Mouse (Mus musculus): ENCODE measurements around the gene Lingo1. TPM values are rescaled to one million over a fixed set of nuclear protein-coding genes. Genes with fewer than 3 reads are reported as not detected.

Gene Lingo1
- total RNA-seq, 2 experiments from 2014 or later, result 0.47 to 0.82 TPM

DNA sequence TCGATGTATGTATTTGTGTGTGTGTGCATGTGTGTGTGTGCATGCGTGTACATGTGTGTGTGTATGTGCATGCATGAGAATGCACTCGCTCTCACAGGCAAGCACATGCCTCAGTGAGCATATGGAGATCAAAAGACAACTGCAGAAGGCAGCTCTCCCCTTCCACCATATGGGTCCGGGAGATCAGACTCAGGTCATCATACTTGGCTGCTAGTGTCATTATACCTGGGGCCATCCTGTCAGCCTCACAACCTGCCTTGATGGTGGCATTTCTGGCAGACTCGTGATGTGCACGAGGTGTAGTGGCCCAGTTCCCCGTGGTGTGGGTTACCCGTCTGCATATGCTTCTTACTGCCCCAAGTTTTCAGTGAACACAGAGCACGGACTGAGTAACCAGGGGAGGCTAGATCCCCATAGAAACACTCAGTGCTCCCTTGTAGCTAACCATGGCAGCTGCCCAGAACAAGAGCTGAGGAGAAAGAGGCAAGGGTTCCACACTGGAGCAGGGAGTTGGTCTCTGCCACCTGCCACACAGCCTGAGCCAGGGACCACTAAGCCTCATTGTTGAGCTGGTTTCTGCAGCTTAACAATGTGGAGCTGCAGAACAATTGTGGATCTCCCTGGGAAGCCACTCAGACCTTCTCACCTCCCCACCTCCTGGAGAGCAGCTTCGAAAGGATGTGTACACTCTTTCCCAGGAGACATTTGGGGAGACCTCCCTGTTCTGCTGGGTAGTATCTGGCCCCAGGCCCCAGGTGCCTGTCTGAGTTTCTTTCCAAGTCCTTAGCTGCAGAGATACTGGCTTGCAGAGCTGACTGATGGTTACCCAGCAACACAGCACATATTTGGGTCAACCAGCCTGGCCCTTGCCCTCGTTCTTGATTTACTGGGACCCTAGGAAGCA is 212.9 kb downstream of the Lingo1 start:
- no peak for DNase-seq

GRCm38 (mm10) chr9:56582628-56583027 is 213.6 kb downstream of the Lingo1 start:
- intact Hi-C loops (cut with DNase I; ENCODE audit: low total_unique reads), result no loop called here
- DNase-seq, result no peak

More for the DNA sequence above, 212.9 kb downstream of the Lingo1 start:
- intact Hi-C loops (cut with DNase I; ENCODE audit: low total_unique reads), result no loop called here

- intact Hi-C loops (cut with DNase I; ENCODE audit: low total_unique reads), result no loop called here
These were observed 214.6 kb downstream of the Lingo1 start for GRCm38 (mm10) chr9:56581700-56582099.

DNA sequence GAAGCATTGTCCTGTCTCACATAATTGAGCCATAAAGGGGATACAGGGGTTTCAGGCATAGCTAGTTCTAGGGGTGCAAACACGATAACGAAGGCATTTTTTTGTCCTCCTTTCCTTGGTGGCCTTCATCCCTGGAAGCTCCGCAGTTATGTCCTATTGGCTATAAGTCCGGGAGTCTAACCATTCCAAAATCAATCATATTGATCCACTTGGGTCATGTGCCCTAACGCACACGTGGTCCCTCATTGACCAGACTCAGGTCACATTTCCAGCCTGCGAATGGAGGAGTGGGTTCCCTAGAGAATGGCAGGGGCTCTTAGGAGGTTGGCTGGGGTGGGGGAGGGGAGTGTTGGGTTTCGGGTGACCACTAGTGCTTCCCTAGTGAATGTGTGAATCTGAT is 215.3 kb downstream of the Lingo1 start:
- intact Hi-C loops (cut with DNase I; ENCODE audit: low total_unique reads), result no loop called here
- no peak for DNase-seq

More at GRCm38 (mm10) chr9:56581700-56582099, 214.6 kb downstream of the Lingo1 start:
- DNase-seq, result no peak

GRCm38 (mm10) chr9:56580101-56580500 is 216.2 kb downstream of the Lingo1 start:
- DNase-seq, result no peak
- intact Hi-C loops (cut with DNase I; ENCODE audit: low total_unique reads), result no loop called here

DNA sequence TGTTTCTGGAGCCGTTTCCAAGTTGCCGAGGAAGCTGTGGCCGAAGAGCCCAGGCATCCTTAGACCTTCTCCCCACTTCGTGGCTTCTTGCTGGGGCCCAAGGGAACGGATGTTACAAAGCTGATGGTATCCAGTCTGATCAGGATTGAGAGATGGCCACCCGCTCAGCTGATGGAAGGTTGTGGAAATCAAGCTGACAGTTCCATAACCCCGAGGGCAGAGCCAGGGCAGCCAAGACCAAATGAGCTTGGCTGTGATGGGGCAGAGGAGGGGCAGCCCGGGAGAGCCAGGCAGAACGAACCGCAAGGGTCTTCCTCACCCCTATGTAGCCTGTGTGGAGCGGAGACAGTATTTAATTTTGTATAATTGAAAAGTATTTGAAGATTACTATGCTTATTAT is 218.9 kb downstream of the Lingo1 start:
- intact Hi-C loops (cut with DNase I; ENCODE audit: low total_unique reads), result no loop called here
- no peak for DNase-seq

GRCm38 (mm10) chr9:56572534-56573479 is 223.5 kb downstream of the Lingo1 start:
- intact Hi-C loops (cut with DNase I; ENCODE audit: low total_unique reads), result no loop called here
- DNase-seq, result no peak

Other genes starting within 250 kb of the Lingo1 start
- under 1 TPM in 1 of 2 experiments, not detected in 1; 0.80 TPM for gene Odf3l1, start 68.2 kb upstream of the Lingo1 start, total RNA-seq (2021)
- gene Cspg4, start 68.6 kb upstream of the Lingo1 start, total RNA-seq (2021), result 10 to 100 TPM; 13.8 to 20.6 TPM
- gene Snx33, start 131.9 kb upstream of the Lingo1 start, total RNA-seq (2021), result 1 to 10 TPM; 6.4 to 6.5 TPM
- gene Imp3, start 141.0 kb upstream of the Lingo1 start, total RNA-seq (2021), result 10 to 100 TPM; 40.1 to 43.1 TPM
- gene Snupn, start 154.4 kb upstream of the Lingo1 start, total RNA-seq (2021), result 1 to 10 TPM; 7.3 to 7.4 TPM
- 1 to 10 TPM; 8.6 to 9.2 TPM for gene Ptpn9, start 198.5 kb upstream of the Lingo1 start, total RNA-seq (2021)